Mouse (Mus musculus) urinary bladder, postnatal 4 days (tissue): ENCODE data around the gene Mrps12.
"Not testable (repeated sequence)": the region's sequence is repeated elsewhere in the genome, so short reads cannot be mapped to it uniquely, and the experiment has no call there.

Source experiments
- DNase-seq, 2 experiments: peaks; one replicate each; pipeline ENCODE4 v3.0.0; 2021 to 2022; ENCODE audit warnings: low spot score in 2 of 2

Gene Mrps12

DNA sequence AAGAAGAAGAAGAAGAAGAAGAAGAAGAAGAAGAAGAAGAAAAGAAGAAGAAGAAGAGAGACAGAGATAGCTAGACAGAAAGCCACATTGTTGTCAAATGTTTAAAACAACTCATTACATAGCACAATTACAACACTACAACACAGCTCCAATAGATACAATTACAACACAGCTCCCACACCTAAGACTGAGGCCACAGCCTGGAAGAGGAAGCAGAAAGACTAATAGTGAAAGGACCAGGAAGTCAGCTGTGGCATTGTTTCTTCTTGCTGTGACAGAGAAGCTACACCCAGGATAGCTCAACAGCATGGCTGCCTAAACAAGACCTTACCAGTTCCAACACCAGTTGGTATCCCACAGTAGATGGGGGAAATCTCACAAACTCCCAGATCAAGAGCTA lies 32.2 kb downstream of the Mrps12 start:
- DNase-seq = no peak

DNA sequence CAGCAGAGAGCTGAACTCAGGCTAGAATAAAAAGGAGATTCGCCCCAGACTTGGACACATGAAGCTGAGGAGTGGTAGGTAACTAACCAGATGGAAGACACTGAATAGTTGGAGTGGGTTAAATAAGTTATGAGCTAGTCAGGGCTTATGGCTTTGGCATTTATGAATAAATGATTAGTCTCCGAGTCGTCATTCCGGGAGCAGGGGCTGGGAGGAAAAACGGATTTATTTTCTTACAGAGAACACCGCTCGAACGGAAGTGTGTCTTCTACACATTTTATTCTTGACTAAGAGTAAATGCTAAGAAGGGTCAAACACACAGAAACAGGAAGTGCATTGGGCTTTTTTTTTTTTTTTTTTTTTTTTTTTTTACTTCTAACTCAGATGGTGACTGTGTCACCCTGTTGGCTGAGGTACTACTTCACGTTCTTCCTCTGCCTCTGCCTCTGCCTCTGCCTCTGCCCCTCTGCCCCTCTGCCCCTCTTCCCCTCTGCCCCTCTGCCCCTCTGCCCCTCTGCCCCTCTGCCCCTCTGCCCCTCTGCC lies 38.9 kb downstream of the Mrps12 start:
- DNase-seq = no peak

DNA sequence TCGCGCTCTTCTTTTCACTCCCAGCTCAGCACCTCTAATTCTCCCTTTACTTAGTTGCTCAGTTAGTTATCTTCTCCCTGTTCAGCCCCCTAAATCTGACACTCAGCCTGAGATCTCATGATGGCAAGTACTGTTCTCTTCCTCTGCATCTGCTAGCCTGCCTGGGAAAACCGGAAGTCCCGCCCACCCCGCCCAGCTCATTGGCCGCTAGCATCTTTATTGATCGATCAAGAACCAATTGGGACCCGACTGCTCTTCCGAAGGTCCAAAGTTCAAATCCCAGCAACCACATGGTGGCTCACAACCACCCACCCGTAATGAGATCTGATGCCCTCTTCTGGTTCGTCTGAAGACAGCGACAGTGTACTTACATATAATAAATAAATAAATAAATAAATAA lies 40.3 kb downstream of the Mrps12 start:
- DNase-seq = not testable (repeated sequence)

DNA sequence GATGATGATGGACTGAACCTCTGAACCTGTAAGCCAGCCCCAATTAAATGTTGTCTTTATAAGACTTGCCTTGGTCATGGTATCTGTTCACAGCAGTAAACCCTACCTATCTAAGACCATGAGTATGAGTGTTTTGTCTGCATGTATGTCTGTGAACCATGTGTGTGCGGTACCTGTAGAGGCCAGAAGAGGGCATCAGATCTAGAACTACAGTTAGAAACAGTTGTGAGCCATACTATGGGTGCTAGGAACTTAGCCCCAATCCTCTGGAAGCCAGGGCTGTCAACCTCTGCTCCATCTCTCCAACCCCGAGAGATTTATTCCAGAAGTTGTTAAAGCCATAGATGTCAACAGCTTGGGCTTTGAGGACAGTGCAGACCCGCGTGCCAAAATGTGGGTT lies 41.4 kb downstream of the Mrps12 start:
- DNase-seq = no peak

DNA sequence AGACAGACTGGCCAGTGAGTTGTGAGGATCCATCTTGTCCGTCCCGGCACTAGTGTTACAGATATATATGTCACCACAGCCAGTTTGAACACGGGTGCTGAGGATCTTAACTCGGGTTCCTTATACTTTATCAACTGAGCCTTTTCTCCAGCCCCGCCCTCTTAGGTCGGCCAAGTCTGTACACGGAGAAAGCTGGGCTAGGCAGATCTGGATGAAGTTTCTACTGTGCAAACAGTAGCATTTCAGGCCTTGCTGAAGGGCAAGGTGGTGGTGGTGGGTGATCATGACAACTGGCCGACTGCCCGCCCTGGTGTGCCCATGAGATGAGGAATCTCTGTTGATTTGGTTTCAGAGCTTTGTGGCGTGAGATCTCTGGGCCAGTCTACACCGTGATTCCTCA lies 44.3 kb downstream of the Mrps12 start:
- DNase-seq = no peak

DNA sequence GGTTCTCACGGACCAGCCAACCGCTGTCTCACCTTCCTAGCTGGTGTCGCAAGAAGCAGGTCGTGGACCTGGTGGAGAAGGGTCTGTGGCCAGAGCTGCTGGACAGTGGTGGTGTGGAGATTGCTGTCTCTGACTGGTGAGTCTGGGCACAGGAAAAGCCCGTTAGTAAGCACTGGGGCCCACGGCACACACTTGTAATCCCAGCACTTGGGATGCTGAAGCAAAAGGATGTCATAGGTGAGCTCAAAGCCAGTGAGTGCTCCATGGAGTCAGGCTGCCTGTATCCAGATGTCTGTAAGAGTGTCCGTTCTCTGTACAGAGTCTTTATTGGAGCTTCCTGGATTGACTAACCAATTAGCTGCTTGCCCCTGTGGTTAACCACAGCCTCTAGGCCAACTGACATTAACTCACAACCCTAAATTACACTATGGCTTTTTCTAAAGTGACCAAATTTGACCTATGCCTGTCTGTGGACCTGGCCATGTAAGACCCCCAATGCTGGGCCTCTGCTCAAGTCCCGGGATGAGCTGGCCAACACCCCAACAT lies 46.6 kb downstream of the Mrps12 start:
- DNase-seq = no peak

DNA sequence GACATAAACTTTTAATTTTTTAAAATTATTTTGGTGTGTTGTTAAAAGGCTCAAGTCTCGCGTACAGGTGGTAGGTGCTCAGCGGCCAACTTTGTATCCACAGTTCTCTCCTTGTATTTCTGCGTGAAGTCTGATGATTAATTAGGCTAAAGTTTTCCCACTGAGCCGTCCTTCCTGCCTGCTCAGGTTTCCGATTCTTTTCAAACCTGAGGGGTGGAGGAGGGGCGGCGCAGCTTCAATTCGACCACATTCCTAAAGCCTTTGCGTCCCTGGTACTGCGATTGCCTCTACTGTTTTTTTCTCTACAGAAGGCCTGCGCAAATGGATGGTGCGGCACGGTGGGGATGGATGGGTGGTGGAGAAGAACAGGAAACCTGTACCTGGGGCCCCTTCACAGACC lies 47.2 kb downstream of the Mrps12 start:
- DNase-seq = no peak

DNA sequence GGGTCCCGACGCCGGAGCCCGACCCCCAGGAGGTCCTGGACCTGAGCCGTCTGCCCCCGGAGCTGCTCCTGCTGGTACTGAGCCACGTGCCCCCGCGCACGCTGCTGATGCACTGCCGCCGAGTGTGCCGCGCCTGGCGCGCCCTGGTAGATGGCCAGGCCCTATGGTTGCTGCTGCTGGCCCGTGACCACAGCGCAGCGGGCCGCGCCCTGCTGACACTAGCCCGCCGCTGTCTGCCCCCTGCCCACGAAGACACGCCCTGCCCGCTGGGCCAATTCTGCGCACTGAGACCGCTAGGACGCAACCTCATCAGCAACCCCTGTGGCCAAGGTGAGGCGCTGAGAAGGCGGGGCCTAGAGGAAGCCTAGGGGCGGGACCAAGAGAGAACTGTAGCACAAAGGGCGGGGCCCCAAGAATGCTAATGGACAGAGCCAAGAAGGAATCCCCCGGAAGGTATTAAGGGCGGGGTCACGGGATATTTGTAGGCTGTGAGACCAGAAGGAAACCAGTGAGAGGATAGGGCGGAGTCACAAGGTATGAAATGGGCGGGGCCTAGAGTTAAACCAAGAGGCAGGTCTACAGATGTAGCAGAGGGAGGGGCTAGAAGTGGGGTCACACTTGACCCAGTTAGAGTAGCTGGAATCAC lies 48.2 kb downstream of the Mrps12 start:
- DNase-seq = peak; percentile 75 to 81

DNA sequence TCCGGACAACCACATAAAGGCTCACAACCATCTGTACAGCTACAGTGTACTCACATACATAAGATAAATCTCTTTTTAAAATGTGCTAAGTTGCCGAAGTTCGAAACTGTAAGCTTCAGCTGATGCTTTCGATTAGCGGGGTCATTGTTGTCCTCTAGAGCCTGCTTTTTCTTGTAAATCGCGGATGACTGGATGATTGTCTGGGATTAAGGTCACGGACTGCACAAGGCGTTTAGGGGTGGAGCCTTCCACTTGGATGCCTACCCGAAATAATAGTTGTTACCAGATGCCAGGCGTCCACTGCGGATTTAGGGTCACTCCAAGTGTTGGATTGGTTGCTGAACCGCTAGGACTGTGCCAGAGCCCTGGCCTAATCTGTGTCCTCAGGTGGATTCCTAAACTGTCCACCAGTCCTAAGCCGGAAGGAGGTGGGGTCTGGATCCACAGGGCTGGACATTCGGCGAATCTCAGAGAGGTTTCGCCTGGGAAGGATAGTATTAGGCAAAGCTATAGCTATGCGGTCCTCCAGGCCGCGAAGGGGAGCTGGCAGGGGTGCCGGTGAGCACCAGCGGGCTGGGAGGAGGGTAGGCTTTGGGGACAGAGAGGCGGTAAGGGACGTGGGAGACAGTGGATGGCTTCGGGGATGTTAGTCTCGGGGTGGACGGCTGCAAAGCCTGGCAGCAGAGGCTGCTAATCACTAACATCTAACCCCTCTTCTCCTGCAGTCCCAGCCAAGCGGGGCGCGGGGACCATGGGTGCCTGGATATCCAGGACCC lies 48.9 kb downstream of the Mrps12 start, which contains the start of gene Fbxo27:
TSS of gene Fbxo27 (plus strand) at position 305 of the 776 bp plus-strand sequence.
- DNase-seq = peak in 1 of 2 experiments; percentile 34

DNA sequence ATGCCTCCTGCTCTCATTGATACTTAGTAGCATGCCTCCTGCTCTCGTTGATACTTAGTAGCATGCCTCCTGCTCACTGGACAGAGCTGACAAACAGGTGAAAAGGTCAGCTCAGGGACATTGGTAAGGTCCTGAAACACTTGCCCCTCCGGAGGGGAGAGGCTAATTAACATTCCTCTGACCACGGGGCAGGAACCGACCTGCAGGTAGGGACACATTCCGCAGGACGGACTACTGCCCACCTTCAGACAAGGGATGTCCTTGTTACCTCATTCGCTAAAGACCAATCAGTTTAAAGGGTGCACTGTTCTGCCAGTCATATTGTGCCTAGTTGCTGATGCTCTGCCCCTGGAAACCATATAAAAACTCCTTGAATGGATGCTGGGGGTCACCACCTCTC lies 50.5 kb downstream of the Mrps12 start:
- no peak for DNase-seq
